Mouse (Mus musculus) megakaryocyte, embryonic 14.5 days (primary cell): ENCODE measurements around the gene Gpc3.

ENCODE experiments used
- FLI1 ChIP-seq: IDR thresholded peaks from 2 replicates; pipeline ENCODE4 v1.6.1; 2012; ENCODE audit warnings: low read length, inconsistent platforms, mixed read lengths
- GATA1 ChIP-seq: IDR thresholded peaks from 3 replicates; pipeline ENCODE4 v1.6.1; 2012; ENCODE audit warnings: mixed read lengths, low read length, inconsistent platforms, borderline replicate concordance

DNA sequence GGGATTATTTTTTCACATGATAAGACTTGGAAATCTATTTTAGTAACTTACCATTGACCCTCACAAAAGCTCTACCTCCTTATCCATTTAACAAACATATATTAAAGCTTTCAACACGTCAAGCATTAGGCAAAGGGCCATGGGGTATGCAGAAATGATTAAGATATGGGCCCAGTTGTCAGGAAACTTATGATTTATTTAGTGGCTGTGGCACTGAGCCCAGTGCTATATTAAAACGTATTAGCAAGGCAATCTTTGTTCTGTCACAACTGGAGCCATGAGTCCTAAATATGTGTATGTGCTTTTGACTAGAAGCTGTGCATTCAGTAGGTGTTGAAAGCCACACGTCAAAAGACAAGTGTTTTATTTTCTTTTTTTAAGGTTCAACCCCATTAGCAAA, 109.9 kb downstream of the Gpc3 start:
- no peak for TF ChIP-seq GATA1
- TF ChIP-seq FLI1 = no peak
